Mouse (Mus musculus) ES-E14 (cell line): Measurements from ENCODE around the gene Myo10. TPM values are rescaled to one million over a fixed set of nuclear protein-coding genes. Genes with fewer than 3 reads are reported as not detected.

Source experiments
- DNase-seq: peaks from one replicate; pipeline ENCODE4 v3.0.0-alpha.2; 2013; ENCODE audit warnings: low read depth, low spot score
- H3K27ac ChIP-seq: 2 replicates; pipeline ENCODE4 v1.5.1; 2012; ENCODE audit warnings: low read depth, mild to moderate bottlenecking, low read length, moderate library complexity, mixed read lengths; ENCODE audit not compliant: poor library complexity, insufficient read depth, severe bottlenecking
- H3K36me3 ChIP-seq: 2 replicates; pipeline ENCODE4 v1.6.1; 2012; ENCODE audit warnings: mild to moderate bottlenecking, low read length, moderate library complexity, mixed read lengths; ENCODE audit not compliant: control insufficient read depth, poor library complexity, insufficient read depth, severe bottlenecking
- H3K4me1 ChIP-seq, 2 experiments: fragments of 150-350 bp in 1 of 2; sonication (generic) in 1 of 2; 2 replicates each; pipeline ENCODE4 v1.6.1; 2012; ENCODE audit warnings: low read length in 2 of 2, mild to moderate bottlenecking in 1 of 2, mixed read lengths in 1 of 2; ENCODE audit not compliant: control insufficient read depth in 2 of 2, insufficient read depth in 2 of 2, poor library complexity in 1 of 2
- H3K4me3 ChIP-seq, 2 experiments: fragments of 150-350 bp in 1 of 2; sonication (generic) in 1 of 2; 2 replicates each; pipeline ENCODE4 v1.5.1; 2012; ENCODE audit warnings: low read length in 2 of 2, low read depth in 1 of 2, mild to moderate bottlenecking in 1 of 2, mixed read lengths in 1 of 2; ENCODE audit not compliant: insufficient read depth in 1 of 2, poor library complexity in 1 of 2, severe bottlenecking in 1 of 2
- H3K9ac ChIP-seq: 2 replicates; pipeline ENCODE4 v1.6.1; 2012; ENCODE audit warnings: low read depth, mild to moderate bottlenecking, low read length, mixed read lengths; ENCODE audit not compliant: poor library complexity, insufficient read depth, severe bottlenecking
- H3K9me3 ChIP-seq: fragments of 150-350 bp; sonication (generic); 2 replicates; pipeline ENCODE4 v1.6.1; 2012; ENCODE audit warnings: low read depth, mild to moderate bottlenecking, low read length; ENCODE audit not compliant: control insufficient read depth, insufficient read depth
- CHD2 ChIP-seq: IDR thresholded peaks from 2 replicates; pipeline ENCODE4 v1.6.1; 2014; ENCODE audit warnings: mild to moderate bottlenecking, low read depth, low read length, inconsistent platforms
- HCFC1 ChIP-seq: IDR thresholded peaks from 2 replicates; pipeline ENCODE4 v1.6.1; 2012; ENCODE audit warnings: low read length, inconsistent platforms, borderline replicate concordance; ENCODE audit not compliant: insufficient read depth
- MAFK ChIP-seq: IDR thresholded peaks from 2 replicates; pipeline ENCODE4 v1.6.1; 2014; ENCODE audit warnings: mild to moderate bottlenecking, low read depth, low read length, inconsistent platforms; ENCODE audit not compliant: insufficient read depth
- ZC3H11A ChIP-seq: IDR thresholded peaks from 2 replicates; pipeline ENCODE4 v1.6.1; 2012; ENCODE audit warnings: low read depth, mild to moderate bottlenecking, inconsistent platforms, low read length, borderline replicate concordance
- ZNF384 ChIP-seq: IDR thresholded peaks from 2 replicates; pipeline ENCODE4 v1.6.1; 2012; ENCODE audit warnings: low read depth, low read length, inconsistent platforms
- in situ Hi-C, 2 experiments: fragments of 600-800 bp; cut with MboI; formaldehyde crosslinking; loops; one replicate each; pipeline ENCODE4 v1.15.1; 2025; ENCODE audit warnings: low sequenced_read_pairs in 2 of 2, inconsistent platforms in 1 of 2; ENCODE audit not compliant: unreplicated experiment in 2 of 2
- total RNA-seq: library from RNA; depleted of rRNA; stranded (reverse); fragments of 300-350 nt; gene quantifications from 2 replicates; pipeline ENCODE4 v1.2.3, GENCODE M21; 2012

The Myo10 gene
- total RNA-seq, 1 experiment: 133 TPM

DNA sequence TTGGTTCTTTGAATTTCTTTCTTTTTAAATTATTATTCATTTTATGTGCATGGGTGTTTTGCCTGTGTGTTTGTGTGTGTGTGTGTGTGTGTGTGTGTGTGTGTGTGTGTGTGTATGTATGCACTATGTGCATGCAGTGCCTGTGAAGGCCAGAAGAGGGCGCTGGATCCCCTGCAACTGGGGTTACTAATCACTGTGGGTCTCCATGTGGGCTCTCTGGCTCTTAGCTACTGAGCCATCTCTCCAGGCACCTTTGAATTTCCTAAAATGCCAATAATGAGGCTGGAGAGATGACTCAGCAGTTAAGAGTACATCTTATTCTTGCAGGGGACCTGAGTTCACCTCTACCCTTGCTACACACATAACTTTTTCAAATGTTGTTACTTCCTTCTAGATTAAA is 18.1 kb upstream of the Myo10 start:
- Histone ChIP-seq H3K9me3 (no peaks in the 10 kb centered on the region), H3K36me3 (no peaks in the 10 kb centered on the region), H3K4me3 (no peak overlapping the region), H3K9ac (no peak overlapping the region), H3K4me1 (peaks cover 2 to 3% of the 10 kb centered on the region in 2 experiments; a peak in 1 of 4 replicates), H3K27ac (no peak overlapping the region)
- TF ChIP-seq ZC3H11A: no peak
- peak; percentile 69; the same call in 1 of the 2 replicates for TF ChIP-seq MAFK
- TF ChIP-seq CHD2: no peak
- in situ Hi-C loops: no loop called here
- no peak for DNase-seq

GRCm38 (mm10) chr15:25605376-25605775 is 16.9 kb upstream of the Myo10 start:
- H3K36me3 ChIP-seq: no peaks in the 10 kb centered on the region
- no peak for TF ChIP-seq ZC3H11A
- TF ChIP-seq HCFC1: no peak
- TF ChIP-seq ZNF384: no peak
- TF ChIP-seq CHD2: no peak
- no peak for TF ChIP-seq MAFK
- no peak overlapping the region for H3K27ac ChIP-seq
- H3K9ac ChIP-seq: no peak overlapping the region
- in situ Hi-C loops: no loop called here
- DNase-seq: no peak
- peaks cover 2 to 3% of the 10 kb centered on the region in 2 experiments; a peak in 1 of 4 replicates for H3K4me1 ChIP-seq
- no peaks in the 10 kb centered on the region for H3K9me3 ChIP-seq
- no peak overlapping the region for H3K4me3 ChIP-seq

- TF ChIP-seq MAFK: no peak
- TF ChIP-seq CHD2: no peak
- TF ChIP-seq ZC3H11A: no peak
- no peak for TF ChIP-seq ZNF384
- TF ChIP-seq HCFC1: no peak
- H3K36me3 ChIP-seq: no peaks in the 10 kb centered on the region
- no peaks in the 10 kb centered on the region for H3K9me3 ChIP-seq
- no peak overlapping the region for H3K27ac ChIP-seq
- in situ Hi-C loops: no loop called here
- no peak for DNase-seq
- H3K9ac ChIP-seq: no peak overlapping the region
- no peaks in the 10 kb centered on the region for H3K4me1 ChIP-seq
- H3K4me3 ChIP-seq: no peak overlapping the region
Measured at GRCm38 (mm10) chr15:25608742-25609141, 13.6 kb upstream of the Myo10 start.

- Histone ChIP-seq H3K36me3 (no peaks in the 10 kb centered on the region), H3K9me3 (no peaks in the 10 kb centered on the region), H3K27ac (no peak overlapping the region), H3K4me1 (no peaks in the 10 kb centered on the region), H3K4me3 (no peak overlapping the region), H3K9ac (no peak overlapping the region)
- no peak for DNase-seq
- in situ Hi-C loops: no loop called here
- no peak for TF ChIP-seq ZNF384
- no peak for TF ChIP-seq ZC3H11A
- TF ChIP-seq HCFC1: no peak
- TF ChIP-seq MAFK: no peak
- TF ChIP-seq CHD2: no peak
Measured at GRCm38 (mm10) chr15:25609253-25609652, 13.1 kb upstream of the Myo10 start.

DNA sequence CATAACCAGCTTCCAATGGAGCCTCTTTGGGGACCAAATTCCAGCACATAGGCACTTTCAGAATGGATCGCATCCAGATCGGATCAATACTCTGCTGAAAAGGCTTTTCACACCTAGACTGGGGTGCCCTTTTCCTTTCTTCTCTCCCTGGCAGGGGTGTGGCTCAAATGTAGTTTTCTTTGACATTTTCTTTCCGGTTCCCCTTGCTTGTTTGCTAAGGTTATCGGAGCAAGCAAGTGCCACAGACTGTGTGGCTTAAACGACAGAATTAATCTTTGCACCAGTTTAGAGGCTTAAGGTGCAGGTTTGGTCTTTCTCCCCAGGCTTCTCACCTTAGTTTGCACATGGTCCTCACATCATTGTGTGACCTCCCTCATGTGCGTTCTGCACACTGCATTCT is 11.1 kb upstream of the Myo10 start:
- TF ChIP-seq MAFK (no peak), HCFC1 (no peak), ZNF384 (no peak), ZC3H11A (no peak), CHD2 (no peak)
- Histone ChIP-seq H3K9ac (no peak overlapping the region), H3K4me1 (no peaks in the 10 kb centered on the region), H3K4me3 (no peak overlapping the region), H3K36me3 (no peaks in the 10 kb centered on the region), H3K27ac (no peak overlapping the region), H3K9me3 (no peaks in the 10 kb centered on the region)
- no peak for DNase-seq
- in situ Hi-C loops: no loop called here
